Mouse (Mus musculus): ENCODE measurements around the gene Ascl3. TPM values are rescaled to one million over a fixed set of nuclear protein-coding genes. Genes with fewer than 3 reads are reported as not detected.

Ascl3 gene
- under 1 TPM in 1 of 3 experiments, not detected in 2; 0.83 TPM for polyA plus RNA-seq (2017; shearing (Covaris generic))

DNA sequence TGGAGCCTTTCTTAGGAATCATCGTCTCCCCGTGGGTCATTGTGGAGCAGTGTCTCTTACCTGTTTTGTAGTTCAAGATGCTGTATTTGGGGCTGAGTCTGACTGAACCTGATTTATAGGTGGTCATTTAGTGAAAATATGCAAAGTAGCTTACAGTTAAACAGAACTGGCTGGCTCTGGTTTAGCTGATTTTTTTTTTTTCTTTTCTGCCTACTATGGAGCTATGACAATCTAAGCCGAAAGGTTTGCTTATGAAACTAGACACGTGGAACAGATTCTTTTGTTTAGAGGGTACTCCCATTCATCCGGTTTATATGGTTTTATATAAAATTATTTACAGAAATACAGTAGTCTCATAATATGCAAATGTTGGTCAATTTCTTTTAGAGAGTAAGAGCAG is at the start of gene Ascl3:
Gene Ascl3 (minus strand): TSS at position 101 of the 400 bp plus-strand sequence.
- no peak for ATAC-seq

DNA sequence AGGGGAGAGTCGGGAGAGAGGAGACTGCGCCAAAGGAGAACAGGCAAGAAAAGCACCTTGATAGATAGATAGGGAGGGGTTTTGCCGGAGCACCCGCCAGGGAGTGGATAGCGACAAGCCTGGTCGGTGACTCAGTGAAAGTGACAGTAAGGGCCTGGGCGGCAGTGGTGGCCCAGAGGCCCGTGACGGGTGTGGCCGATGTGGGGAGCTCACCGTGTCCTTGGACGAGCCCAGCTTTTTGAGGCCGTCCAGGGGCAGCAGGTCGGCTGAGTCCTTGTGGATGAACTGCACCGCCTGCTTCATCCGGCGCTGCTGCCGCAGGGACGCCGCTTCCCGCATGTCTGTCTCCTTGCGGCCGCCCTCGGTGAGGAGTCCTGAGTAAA is 49.6 kb upstream of the Ascl3 start:
- peak; percentile 47 for ATAC-seq

DNA sequence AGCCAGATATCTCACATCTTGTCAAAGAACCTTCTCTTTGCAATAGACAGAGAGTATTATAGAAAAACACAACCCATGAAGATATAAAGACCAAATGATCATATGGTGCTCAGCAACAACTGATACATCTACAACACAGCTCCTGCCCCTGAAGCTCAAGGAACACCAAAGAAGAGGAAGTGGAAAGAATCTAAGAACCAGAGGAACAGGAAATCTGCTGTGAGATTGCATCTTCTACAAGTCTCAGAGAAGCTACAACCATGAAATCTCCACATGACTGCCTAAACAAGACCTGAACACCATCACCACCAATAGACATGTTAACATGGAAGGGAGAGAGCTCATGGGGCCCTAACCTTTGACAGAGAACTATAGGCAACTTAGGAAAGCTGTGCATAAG is 40.7 kb upstream of the Ascl3 start:
- ATAC-seq = no peak

DNA sequence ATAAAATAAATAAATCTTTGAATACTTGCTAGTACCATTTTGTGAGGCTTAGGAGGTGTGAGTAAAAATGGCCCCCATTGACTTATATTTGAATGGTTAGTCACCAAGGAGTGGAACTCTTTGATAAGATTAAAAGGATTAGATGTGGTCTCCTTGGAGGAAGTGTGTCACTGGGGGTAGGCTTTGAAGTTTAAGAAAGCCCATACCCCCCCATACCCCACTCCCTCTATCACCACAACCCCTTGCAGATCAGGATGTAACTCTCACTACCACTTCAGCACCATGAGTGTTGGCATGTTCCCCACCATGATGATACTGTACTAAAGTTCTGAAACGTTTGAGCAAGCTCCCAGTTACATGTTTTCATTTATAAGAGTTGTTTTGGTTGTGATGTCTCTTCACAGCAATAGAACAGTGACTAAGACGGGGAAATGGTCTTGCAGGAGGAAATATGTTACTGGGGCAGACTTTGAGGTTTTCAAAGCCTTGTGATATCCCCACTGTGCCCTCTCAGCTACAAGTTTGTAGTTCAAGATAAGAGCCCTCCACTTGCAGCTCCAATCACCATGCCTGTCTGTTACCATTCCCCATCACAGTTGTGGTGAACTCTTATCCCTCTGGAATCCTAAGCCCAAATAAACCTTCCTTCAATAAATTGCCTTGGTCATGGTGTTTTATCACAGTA is 37.3 kb upstream of the Ascl3 start:
- no peak for ATAC-seq

DNA sequence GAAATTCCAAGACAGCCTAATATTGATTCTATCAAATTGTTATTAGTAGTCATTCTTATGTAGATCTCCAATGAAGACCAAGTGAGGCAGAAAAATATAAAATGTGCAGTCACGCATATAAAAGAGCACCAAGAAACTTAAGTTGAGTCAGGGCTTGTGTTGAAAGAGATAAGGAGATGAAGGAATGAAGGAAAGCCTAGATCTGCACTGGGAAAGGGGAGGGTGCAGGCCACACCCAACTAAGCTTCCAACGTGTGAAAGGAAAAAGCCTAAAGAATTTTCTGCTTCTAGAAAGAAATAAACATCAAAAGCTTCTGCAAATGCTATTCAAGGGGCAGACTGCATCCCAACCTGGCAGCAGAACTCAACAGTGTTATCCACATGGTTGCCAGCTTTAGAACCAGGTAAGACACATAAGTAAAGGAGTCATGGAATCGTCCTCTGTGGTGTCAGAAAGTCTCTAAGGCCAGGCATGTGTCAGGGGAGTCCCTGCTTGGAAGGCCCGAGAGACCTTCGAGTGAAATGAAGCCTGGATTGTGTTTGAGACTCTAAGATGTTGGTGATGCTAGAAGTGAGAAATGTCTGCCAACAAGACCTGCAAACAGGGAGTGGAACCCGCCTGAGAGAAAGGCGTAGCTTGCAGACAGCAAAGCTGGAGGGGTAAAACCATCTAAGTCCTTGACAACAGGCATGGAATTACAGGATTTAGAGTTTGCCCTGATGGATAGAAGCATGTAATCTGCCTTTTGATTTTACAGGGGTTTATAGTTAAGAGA is 36.2 kb upstream of the Ascl3 start:
- no peak for ATAC-seq

DNA sequence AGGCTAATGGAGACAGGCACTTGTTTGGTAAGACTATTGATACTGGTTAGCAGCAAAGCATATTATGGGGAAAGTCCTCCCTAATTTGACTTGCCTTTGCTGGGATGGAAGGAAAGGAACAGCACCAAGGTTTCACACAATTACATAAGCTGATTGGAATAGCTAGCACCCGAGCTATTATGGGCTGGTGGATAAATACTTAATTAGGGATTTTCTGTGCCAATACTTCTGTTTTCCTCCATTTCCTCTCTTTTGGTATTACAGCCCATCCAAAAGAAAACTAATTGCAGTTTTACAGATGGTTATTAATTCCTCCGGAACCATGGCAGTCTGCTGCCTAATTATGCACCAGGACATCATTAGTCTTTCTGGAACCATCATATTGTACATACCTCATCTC is 32.5 kb upstream of the Ascl3 start:
- no peak for ATAC-seq

DNA sequence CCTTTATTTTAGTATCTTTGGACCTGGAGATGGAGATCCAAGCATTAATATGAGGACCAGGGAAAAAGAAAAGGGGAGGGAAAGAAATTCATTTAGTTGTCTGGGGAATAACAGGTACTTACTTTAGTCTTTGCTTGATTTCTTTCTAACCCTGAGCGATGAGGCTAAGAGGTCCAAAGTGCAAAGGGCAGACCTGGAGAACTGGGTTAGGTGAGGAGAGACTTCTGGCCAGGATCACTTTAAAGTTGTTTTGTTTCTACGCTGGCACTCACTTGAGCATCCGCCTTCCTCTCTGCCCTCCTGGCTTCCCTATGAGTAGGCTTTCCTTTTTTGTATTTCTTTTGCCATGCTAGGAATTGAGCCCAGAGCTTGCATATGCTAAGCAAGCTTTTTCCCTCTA is 24.8 kb upstream of the Ascl3 start:
- no peak for ATAC-seq

DNA sequence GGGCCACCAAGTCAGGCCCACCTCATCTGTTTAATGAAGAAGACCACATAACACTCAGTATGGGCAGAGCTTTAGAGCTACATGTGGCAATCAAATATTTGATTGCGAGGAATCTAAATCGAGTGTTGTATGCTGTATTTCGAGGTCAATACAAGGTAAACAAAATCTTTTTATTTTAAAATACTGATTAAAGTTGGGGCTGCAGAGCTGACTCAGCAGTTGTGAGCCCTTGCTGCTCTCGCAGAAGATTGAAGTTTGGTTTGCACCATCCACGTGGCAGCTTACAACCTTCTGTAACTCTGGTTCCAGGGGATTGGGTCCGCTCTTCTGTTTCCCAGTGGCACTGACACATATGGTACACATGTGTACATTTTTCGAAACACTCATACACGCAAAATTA is 22.5 kb upstream of the Ascl3 start:
- no peak for ATAC-seq

DNA sequence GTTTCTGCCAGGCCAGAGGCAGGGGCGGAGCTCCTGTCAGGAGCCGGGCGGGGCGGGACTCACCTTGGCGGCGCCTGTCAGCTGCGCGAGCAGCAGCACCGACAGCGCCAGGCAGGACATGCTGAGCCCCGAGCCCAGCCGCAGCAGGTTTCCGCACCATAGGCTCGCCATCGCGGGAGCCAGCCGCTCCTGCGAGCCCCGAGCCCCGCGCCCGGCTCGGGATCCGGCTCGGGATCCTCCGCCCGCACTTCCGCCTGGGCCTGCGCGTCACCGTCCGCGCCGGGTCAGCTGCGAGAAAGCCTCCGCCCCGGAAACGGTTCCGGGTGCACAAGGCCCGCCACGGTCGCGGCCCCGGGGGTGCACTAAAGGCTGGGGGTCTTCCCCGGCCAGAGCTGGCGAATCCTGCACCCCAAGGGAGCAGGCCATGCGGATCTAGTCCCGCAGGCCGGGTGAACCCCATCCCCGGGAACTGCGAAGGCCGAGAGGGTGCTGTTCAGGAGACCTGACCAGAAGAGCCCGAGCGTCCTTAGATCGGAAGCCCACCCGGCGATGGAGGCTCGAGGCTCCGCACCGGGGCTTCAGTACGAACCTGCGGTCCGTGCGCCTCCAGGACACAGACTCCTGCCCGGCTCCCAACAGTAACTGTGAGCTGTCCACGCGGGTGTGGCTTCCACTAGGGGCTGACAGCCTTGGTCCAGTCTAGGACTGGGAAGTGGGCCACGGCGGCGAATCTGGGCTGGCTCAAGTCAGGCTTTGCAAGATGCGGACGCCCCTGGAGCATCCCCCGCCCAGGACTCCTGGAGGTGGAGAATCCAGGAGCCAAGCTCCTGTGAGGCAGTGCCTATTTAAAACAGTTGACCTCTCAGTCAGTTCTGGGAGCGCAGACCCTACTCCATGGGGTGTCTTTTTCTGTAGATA is 20.7 kb upstream of the Ascl3 start, which contains the start of gene Tmem9b:
Gene Tmem9b (minus strand): TSS at position 868 of the 918 bp plus-strand sequence.
- peak; percentile 91 for ATAC-seq

DNA sequence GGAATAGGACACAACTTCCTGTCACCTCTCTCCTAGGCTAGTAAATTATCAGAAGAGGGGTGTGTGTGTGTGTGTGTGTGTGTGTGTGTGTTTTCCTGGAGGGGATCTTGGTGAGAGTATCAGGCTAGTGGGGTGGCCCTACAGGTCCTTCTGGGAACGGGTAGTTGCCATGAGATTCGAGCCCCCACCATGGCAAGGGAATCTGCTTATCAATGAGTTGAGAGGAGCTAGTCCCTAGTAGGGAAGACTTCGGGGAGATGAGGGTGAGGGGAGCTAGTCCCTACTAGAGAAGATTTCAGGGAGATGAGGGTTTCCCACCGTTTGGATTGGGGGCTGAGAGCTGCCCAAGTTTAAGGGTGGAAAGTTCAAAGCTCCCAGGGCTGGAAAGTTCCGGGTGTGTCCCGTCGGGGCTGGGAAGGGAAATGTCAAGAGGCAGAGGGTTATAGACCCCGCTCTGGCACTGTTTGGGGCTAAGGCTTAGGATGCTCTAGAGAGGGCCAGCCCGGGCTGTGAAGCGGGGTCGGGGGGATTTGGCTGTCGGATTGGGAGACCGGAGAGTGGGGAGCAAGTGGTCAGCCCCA is 20.0 kb upstream of the Ascl3 start:
- peak; percentile 29 for ATAC-seq

DNA sequence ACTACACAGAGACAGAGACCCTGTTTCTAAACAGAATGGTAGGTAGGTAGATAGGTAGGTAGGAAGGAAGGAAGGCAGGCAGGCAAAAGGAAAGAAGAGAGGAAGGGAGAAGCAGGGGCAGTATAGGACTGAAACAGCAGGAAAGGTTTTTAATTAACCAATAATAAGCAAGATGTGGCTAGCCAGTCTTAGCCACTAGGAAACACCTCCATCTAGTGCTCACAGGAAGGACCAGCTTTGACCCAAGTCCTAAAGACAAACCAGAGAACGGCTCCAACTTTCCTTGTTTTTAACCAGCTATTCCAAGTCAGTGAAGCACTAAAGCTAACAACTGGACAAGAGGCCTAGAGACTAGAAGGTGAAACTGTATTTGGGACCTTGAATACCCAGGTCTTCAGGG is 16.2 kb upstream of the Ascl3 start:
- no peak for ATAC-seq

DNA sequence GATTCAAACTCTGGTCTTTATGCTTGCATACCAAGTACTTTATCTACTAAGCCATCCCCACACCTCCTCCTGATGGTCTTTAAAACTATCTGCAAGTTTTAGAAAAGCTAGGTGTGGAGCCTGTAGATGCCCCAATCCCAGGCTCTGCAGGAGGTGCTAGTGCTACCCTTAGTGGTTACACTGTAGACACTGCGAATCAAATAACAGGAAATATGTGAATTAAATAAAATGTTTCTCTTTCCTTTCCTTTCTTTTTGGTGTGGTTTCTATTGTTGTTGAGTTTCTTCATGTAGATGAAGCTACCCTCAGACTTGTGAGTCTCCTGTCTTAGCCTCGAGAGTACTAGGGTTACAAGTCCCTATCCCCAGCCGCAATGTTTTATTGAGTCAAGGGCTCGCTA is 10.2 kb upstream of the Ascl3 start:
- ATAC-seq = peak; percentile 76

DNA sequence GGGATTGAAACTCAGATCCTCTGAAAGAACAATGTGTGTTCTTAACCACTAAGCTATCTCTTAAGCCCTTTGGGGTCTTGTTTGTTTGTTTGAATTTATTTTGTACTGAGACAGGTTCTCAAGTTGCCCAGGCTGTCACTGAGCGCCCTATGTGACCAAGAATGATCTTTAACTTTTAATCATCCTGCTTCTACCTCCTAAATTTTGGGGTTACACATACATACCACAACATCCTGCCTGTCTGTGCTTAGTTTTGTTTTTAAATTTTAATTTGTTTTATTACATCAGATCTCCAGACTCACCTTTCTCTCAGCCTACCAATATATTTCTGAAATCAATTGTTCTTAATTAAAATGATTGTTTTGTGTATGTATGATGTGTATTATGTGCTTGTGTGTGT is 9.5 kb upstream of the Ascl3 start:
- peak; percentile 68 for ATAC-seq

DNA sequence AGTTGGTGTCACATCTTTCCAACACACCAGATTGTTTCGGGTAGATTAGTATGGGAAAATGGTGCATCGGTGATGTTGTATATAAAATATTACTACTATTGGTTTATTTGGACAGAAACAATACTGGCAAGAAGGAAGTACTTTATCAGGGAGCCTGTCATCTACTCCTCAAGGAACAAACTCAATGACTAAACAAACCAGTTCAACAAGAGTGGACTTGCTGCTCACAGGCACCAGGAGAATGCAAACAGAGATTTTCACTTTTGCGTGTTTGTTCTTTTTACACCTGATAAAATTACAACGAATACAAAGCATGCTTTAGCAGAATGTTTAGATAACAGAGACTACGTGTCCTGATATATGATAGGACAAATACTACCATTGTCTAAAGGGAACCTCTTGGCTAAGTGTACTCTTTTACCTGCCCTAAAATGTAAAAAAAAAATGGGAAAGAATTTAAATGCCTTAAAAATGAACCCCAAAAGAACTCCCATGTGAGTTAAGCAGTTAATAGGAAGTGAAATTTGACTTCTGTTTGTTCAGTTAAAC is 8.4 kb upstream of the Ascl3 start:
- no peak for ATAC-seq

DNA sequence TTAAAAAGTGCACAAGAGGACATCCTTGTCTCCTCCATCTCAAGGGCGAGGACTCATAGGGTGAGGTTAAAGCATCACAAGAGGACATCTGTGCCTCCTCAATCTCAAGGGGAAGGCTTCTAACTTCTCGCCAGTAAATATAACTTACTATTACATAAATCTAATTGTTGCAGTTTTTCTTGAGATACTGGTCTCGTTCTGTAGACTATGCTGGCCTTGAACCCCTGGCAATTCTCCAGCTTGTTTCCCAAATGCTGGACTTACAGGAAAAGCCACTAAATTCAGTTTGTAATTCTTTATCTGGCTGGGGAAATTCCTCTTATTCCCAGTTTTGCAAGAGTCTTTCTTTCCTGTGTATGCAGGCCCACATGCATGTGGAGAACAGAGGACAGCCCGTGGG is 3.3 kb upstream of the Ascl3 start:
- ATAC-seq = no peak

DNA sequence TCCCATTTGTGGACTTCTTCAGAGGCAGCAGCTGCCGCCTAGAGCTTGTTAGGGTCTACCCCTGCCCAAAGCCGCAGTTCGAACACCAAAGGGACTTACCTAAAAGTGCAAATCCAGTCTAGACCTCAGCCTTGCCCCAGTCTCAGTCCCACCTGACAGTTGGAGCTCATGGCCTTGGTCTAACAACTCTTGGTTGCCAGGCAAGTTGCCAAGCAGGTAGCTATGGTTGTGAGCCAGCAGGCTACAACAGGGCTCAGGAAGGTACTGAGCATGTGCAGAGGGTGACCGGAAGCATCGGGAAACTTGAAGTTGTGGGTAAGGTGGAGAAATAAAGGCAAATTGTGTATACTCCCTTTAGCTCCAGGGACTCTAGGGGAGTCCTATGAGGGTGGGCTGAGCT is 7.8 kb downstream of the Ascl3 start, which contains the start of gene BC051019:
Gene BC051019 (minus strand): TSS at position 154 of the 400 bp plus-strand sequence.
- no peak for ATAC-seq

DNA sequence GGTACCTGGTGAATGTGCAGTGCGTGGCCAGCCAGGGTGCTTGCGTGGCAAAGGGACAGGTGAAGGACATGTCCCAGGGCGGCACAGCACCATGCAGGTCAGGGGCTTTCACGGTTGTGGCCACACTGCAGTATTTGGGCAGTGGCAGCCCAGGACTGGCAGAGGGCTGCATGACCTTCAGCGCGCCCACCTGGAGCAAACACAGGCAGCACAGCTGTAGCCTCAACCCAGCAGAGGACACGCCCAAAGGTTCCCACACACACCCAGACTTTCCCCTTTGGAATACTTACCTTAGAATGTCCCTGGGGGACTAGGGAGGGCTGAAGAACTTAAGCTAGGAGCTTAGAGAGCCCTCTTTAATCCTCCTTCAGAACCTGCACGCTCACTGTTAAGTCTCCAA is 8.4 kb downstream of the Ascl3 start:
- ATAC-seq = no peak

DNA sequence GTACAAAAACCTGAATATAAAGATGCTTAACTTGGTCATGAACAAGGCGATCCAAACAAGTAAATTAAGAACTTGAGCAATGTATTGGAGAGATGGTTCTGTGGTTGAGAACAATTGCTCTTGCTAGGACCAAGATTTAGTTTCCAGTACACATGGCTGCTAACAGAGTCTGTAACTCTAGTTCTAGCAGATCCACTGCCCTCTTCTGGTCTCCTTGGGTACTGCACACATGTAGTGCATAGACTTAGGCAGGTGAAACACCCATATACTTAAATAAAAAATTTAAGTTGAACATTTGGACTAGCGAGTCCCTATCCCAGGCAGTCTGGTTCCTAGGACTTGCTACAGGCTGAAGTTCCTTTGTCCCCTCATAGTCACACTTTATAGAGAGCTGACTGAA is 8.9 kb downstream of the Ascl3 start:
- no peak for ATAC-seq

DNA sequence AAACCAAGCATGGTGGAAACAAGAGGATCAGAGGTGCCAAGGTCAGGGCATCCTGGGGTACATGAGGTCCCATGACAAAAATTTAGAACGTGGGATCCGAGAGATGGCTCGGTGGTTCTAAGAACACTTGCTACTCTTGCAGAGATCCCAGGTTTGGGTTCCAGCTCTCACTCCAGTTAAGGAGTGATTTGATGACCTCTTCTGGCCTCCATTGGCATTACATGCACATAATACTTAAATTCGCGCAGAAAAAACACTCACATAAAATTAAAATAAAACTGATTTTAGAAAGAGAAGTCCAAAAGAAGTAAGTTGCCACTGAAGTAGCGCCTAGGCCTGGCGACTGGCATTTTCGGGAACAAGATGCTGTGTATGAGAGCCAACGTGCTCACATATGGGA is 12.2 kb downstream of the Ascl3 start:
- ATAC-seq = no peak

DNA sequence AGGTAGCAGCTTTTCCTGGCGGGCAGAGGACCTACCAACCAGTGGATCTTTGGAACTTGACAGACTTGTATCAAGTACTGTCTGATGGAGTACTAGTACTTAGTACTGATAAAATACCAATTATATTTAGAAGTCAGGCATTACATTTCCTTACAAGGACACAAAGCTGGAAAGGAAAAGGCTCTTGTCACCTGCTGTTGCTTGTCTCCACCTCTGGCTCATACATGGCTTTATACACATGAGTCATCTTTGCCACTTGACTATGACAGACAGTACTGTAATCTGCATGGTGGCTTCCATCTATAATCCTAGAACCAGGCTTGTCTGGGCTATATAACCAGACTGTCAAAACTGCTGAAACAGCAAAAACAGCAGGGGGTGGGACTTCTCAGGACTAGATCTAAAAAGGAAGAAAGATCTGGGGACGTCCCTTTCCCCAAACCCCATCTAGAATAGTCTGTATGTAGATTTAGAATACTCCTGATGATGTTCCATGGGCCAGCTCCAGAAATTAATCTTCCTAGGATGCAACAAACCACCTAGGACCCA is 18.0 kb downstream of the Ascl3 start:
- no peak for ATAC-seq

DNA sequence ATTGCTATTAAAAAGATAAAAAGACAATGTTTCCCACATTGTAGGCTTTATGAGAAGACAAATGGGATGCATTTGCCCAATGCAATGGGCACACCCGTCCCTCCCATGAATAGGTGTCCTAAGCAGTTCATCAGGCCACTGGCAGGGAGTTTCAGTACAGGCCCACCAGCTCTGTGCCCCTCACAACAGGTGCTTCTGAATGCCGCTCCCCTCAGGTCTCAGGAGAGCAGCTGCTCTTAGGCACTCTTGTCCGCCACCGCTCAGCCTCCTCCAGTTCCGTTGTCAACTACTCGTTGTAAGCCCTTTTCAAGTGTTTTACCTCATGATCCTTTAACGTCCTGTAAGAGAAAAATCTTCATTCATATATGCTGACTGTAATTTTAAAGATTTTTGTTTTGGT is 19.3 kb downstream of the Ascl3 start:
- ATAC-seq = no peak

DNA sequence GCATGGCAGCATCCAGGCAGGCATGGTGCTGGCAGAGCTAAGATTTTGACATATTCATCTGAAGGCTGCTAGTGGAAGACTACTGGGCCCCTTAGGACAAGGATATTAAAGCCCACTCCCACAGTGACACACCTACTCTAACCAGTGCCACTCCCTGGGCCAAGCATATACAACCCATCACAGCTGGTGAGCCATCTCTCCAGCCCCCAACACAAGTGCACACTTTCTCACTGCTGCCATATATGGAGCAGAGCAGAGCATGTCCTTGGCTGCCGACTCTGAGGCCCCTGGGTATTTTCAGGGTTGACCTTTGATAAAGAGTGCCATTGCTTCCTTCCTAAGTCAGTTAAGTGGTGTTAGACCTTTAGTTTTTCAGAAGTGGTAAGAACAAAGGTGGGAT is 21.5 kb downstream of the Ascl3 start:
- no peak for ATAC-seq
